Mouse (Mus musculus) layer of hippocampus, postnatal 14 days (tissue): ENCODE results near the gene Brap. TPM values are rescaled to one million over a fixed set of nuclear protein-coding genes. Genes with fewer than 3 reads are reported as not detected.
"Not testable (repeated sequence)": the region's sequence is repeated elsewhere in the genome, so short reads cannot be mapped to it uniquely, and the experiment has no call there.

Experiments used
- DNase-seq, 2 experiments: peaks; one replicate each; pipeline ENCODE4 v3.0.0; 2021 to 2022; ENCODE audit warnings: low spot score in 2 of 2, mixed read lengths in 1 of 2
- total RNA-seq, 2 experiments: library from RNA; stranded (reverse); gene quantifications; 2 replicates each; pipeline ENCODE4 v1.2.3; 2021

Brap gene
- total RNA-seq, 2 experiments from 2014 or later, result 60.3 to 65.6 TPM

GRCm38 (mm10) chr5:121667067-121667466, 6.7 kb downstream of the Brap start:
- no peak for DNase-seq

- DNase-seq, result no peak
Observed at GRCm38 (mm10) chr5:121668411-121668810, 8.0 kb downstream of the Brap start.

- DNase-seq, result no peak
Observed at GRCm38 (mm10) chr5:121670412-121670811, 10.0 kb downstream of the Brap start.

- no peak for DNase-seq
Observed at GRCm38 (mm10) chr5:121682250-121682649, 21.9 kb downstream of the Brap start.

GRCm38 (mm10) chr5:121685495-121685894, 25.1 kb downstream of the Brap start:
- DNase-seq, result no peak

GRCm38 (mm10) chr5:121686113-121686898, 25.9 kb downstream of the Brap start:
- DNase-seq, result no peak

- DNase-seq, result peak in 1 of 2 experiments; percentile 62
Observed at GRCm38 (mm10) chr5:121690482-121691211, 30.3 kb downstream of the Brap start.

GRCm38 (mm10) chr5:121691436-121691835, 31.1 kb downstream of the Brap start:
- not testable (repeated sequence) for DNase-seq

GRCm38 (mm10) chr5:121692897-121693296, 32.5 kb downstream of the Brap start:
- DNase-seq, result no peak

GRCm38 (mm10) chr5:121696761-121697160, 36.4 kb downstream of the Brap start:
- no peak for DNase-seq

GRCm38 (mm10) chr5:121699891-121700290, 39.5 kb downstream of the Brap start:
- DNase-seq, result no peak

- peak; percentile 26 to 40 for DNase-seq
Observed at GRCm38 (mm10) chr5:121700496-121700895, 40.1 kb downstream of the Brap start.

- DNase-seq, result no peak
Observed at GRCm38 (mm10) chr5:121701111-121701769, 40.9 kb downstream of the Brap start.

- DNase-seq, result no peak
Observed at GRCm38 (mm10) chr5:121703341-121703740, 43.0 kb downstream of the Brap start.

GRCm38 (mm10) chr5:121704512-121705248, 44.3 kb downstream of the Brap start:
- DNase-seq, result no peak

- no peak for DNase-seq
Observed at GRCm38 (mm10) chr5:121710402-121710801, 50.0 kb downstream of the Brap start.

GRCm38 (mm10) chr5:121710851-121711173, 50.4 kb downstream of the Brap start:
- no peak for DNase-seq

- peak; percentile 83 to 89 for DNase-seq
Observed at GRCm38 (mm10) chr5:121711174-121711927, 51.0 kb downstream of the Brap start, which contains the start of gene Atxn2. TSS of gene Atxn2 (plus strand) at chr5:121711337.

GRCm38 (mm10) chr5:121711928-121712231, 51.5 kb downstream of the Brap start:
- DNase-seq, result no peak

GRCm38 (mm10) chr5:121712232-121712933, 52.0 kb downstream of the Brap start:
- DNase-seq, result no peak
